28 mouse cellular contexts compared by ENCODE assay signal in genomic region chr5:52504666-52505065, GRCm38 (mm10). TPM values are rescaled to one million over a fixed set of nuclear protein-coding genes. Genes with fewer than 3 reads are reported as not detected.
DNase-seq lines count a peak whose midpoint lies in the region; ATAC-seq and TF ChIP-seq lines count a peak whose summit lies in the region.
"Had no signal": no experiment of that assay in that cellular context is flagged by ENCODE, and none has a peak within 500 bp of the region (broad histone marks: within the 10 kb centered on the region; RNA-seq: fewer than 3 reads in every experiment).

No protein-coding gene starts in this region.

- peak overlapping the region; percentile 64 for H3K4me2 ChIP-seq in myocyte (ENCODE audit: low read depth)
- H3K4me2 ChIP-seq: embryonic facial prominence, embryonic 13.5 days; heart, embryonic 13.5 days; hindbrain, embryonic 14.5 days; kidney, embryonic 15.5 days; lung, embryonic 14.5 days; midbrain, embryonic 11.5 days; neural tube, embryonic 13.5 days had no signal

- no peak for TF ChIP-seq POLR2A in myocyte (IDR thresholded peaks at IDR 0.05; ENCODE audit: insufficient read length, low read depth)

- no peak for ATAC-seq in megakaryocyte, adult 5-6 weeks (ENCODE audit: poor library complexity, severe bottlenecking)
- ATAC-seq: forebrain, embryonic 16.5 days; Patski had no signal

- H3K36me3 ChIP-seq in myocyte (ENCODE audit: control insufficient read depth, insufficient read depth), result no peaks in the 10 kb centered on the region
- H3K36me3 ChIP-seq: embryonic facial prominence, embryonic 13.5 days; G1E; heart, embryonic 13.5 days; kidney, embryonic 15.5 days; neural tube, embryonic 13.5 days had no signal

- H3ac ChIP-seq in myocyte (ENCODE audit: control insufficient read depth, insufficient read length), result no peak overlapping the region

- peak; percentile 34 to 35 for DNase-seq in cerebellum, postnatal 14 days
- no peak for DNase-seq in cerebellum, postnatal 36 days
- peak; percentile 54 for DNase-seq in ovary, adult 18-20 months (ENCODE audit: low spot score)
- no peak for DNase-seq in ovary, postnatal 14 days (ENCODE audit: low spot score)
- no peak for DNase-seq in lung, adult 18-20 months
- DNase-seq: adrenal gland, postnatal 10 days; cerebellum, adult 11-12 months; heart, postnatal 10 days; kidney, adult 11 months; kidney, postnatal 25 days; liver; lung, embryonic 14.5 days; right cerebral cortex, postnatal 25 days; spleen, adult 18-20 months; thymus, postnatal 14 days had no signal

- no peaks in the 10 kb centered on the region for H3K27me3 ChIP-seq in myocyte (ENCODE audit: control insufficient read depth, insufficient read depth, insufficient read length)
- H3K27me3 ChIP-seq: embryonic facial prominence, embryonic 13.5 days; heart, embryonic 13.5 days; kidney, embryonic 15.5 days; neural tube, embryonic 13.5 days; Patski had no signal

- H3K79me2 ChIP-seq in myocyte (ENCODE audit: control insufficient read depth, insufficient read depth), result no peaks in the 10 kb centered on the region

- H3K4me3 ChIP-seq in myocyte, result peak overlapping the region; percentile 5
- H3K4me3 ChIP-seq: embryonic facial prominence, embryonic 13.5 days; erythroblast, embryonic 14.5 days; heart, embryonic 13.5 days; kidney, embryonic 15.5 days; neural tube, embryonic 13.5 days had no signal

TF ChIP-seq in myocyte, 11 proteins besides CTCF, POLR2A, EP300 and RAD21:
- TF ChIP-seq MYOG (IDR thresholded peaks at IDR 0.05; ENCODE audit: control insufficient read depth in 1 of 3, insufficient read depth in 1 of 3, insufficient read length in 2 of 3, low read depth in 2 of 3), result peak in 1 of 3 experiments; percentile 9
- TF ChIP-seq TCF12 (IDR thresholded peaks at IDR 0.05; ENCODE audit: insufficient read depth, poor library complexity, severe bottlenecking), result no peak

RNA-seq across cellular contexts. Expression of gene Ccdc149, which starts 33.3 kb away (rescaled TPM):
- not detected for polyA plus RNA-seq in myocyte (2012; fragmentation: generic; extraction: Trizol)
- total RNA-seq in megakaryocyte, adult 5-6 weeks (2015), result 0.09 TPM in 1 of 2 replicates, not detected in the other
- not detected in 2 replicates for total RNA-seq in megakaryocyte, adult 5-6 weeks (2017)
- total RNA-seq: common myeloid progenitor, adult 5-6 weeks; G1E had no signal
- polyA plus RNA-seq: erythroblast, embryonic 14.5 days; G1E had no signal

Comparison
In these comparisons a context has a peak if more than half of its experiments do, and no peak if none do; other contexts are left out.
1. DNase-seq: peak in cerebellum, postnatal 14 days (2 of 2) and ovary, adult 18-20 months (single experiment); none in cerebellum, postnatal 36 days (0 of 2), ovary, postnatal 14 days (single experiment) and lung, adult 18-20 months (0 of 2).